Mouse (Mus musculus) heart, postnatal 0 days (tissue): Measurements from ENCODE around the gene Cttn.

Experiments used
- CTCF ChIP-seq: IDR thresholded peaks from 2 replicates; pipeline ENCODE4 v1.5.1; 2016; ENCODE audit warnings: antibody characterized with exemption, control low read depth, low read depth
- EP300 ChIP-seq: IDR thresholded peaks from 2 replicates; pipeline ENCODE4 v1.6.1; 2016; ENCODE audit warnings: antibody characterized with exemption, low read depth

GRCm38 (mm10) chr7:144432920-144433319 lies 37.9 kb downstream of the Cttn start:
- TF ChIP-seq CTCF (no peak), EP300 (no peak)
